Mouse (Mus musculus) hindbrain, embryonic 12.5 days (tissue): ENCODE data around the gene Bbs12. TPM values are rescaled to one million over a fixed set of nuclear protein-coding genes. Genes with fewer than 3 reads are reported as not detected.
A peak's percentile ranks its signal among the peaks of the same experiment; 100 is the strongest.

Experiments used
- ATAC-seq: fragments of 200-750 bp; cut with Nextera tagmentation; 2 replicates; pipeline ENCODE4 v1.8.0; 2017; ENCODE audit warnings: moderate TSS enrichment; ENCODE audit not compliant: low FRiP score
- H3K27ac ChIP-seq: fragments of 300-500 bp; sonication (generic); 2 replicates; pipeline ENCODE4 v1.5.1; 2016; ENCODE audit warnings: mild to moderate bottlenecking
- H3K27me3 ChIP-seq: fragments of 300-500 bp; sonication (generic); 2 replicates; pipeline ENCODE4 v1.6.1; 2016; ENCODE audit warnings: mild to moderate bottlenecking
- H3K36me3 ChIP-seq: fragments of 300-500 bp; sonication (generic); 2 replicates; pipeline ENCODE4 v1.6.1; 2016; ENCODE audit warnings: mild to moderate bottlenecking
- H3K4me1 ChIP-seq: fragments of 300-500 bp; sonication (generic); 2 replicates; pipeline ENCODE4 v1.6.1; 2016
- H3K4me2 ChIP-seq: fragments of 300-500 bp; sonication (generic); replicated peaks from 2 replicates; pipeline ENCODE4 v1.6.1; 2016; ENCODE audit warnings: mild to moderate bottlenecking
- H3K4me3 ChIP-seq: fragments of 300-500 bp; sonication (generic); 2 replicates; pipeline ENCODE4 v1.5.1; 2016; ENCODE audit warnings: mild to moderate bottlenecking
- H3K9ac ChIP-seq: fragments of 300-500 bp; sonication (generic); 2 replicates; pipeline ENCODE4 v1.6.1; 2016; ENCODE audit warnings: mild to moderate bottlenecking, moderate library complexity
- H3K9me3 ChIP-seq: fragments of 300-500 bp; sonication (generic); replicated peaks from 2 replicates; pipeline ENCODE4 v1.6.1; 2016; ENCODE audit warnings: mild to moderate bottlenecking
- WGBS: fragments of 180-500 bp; shearing (Covaris S2); methylation state at CpG from one replicate; pipeline ENCODE4 v1.1.7; 2016; 5-methylcytosine and 5-hydroxymethylcytosine counted together
- polyA plus RNA-seq: library from polyadenylated mRNA; unstranded; fragments of >200 nt; fragmentation: Nextera tagmentation; extraction: Ambion mirVana; gene quantifications from 2 replicates; pipeline ENCODE4 v1.2.1, GENCODE M21; 2016

Gene Bbs12
- polyA plus RNA-seq, 1 experiment from 2014 or later: 5.0 TPM

DNA sequence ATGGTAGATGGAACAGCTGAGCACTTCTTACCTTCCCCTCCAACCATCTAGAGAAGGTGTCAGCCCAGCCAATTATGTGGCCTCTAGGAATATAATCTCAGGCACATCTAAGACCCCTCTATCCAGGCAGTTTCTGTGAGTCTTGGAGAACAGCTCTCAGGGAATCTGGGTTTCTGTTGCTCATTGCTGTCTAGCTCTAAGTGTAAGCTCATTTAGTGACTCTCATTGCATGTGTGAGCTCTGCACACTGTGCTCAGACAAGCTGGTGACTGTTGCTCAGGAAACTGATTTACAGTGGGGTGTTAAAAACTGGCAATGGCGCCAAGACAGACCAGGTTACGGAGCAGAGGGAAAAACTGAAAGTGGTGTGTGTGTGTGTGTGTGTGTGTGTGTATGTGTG, 20.4 kb upstream of the Bbs12 start:
- H3K9me3 ChIP-seq: no peaks in the 10 kb centered on the region
- ATAC-seq: no peak
- H3K4me1 ChIP-seq: 0 out of 2 replicates have a peak, but pooled peaks cover 3% of the 10 kb centered on the region
- no peak overlapping the region for H3K9ac ChIP-seq
- H3K36me3 ChIP-seq: no peaks in the 10 kb centered on the region
- H3K27ac ChIP-seq: no peak overlapping the region
- no peak overlapping the region for H3K4me3 ChIP-seq
- no peaks in the 10 kb centered on the region for H3K27me3 ChIP-seq
- H3K4me2 ChIP-seq: no peak overlapping the region
- 100% methylated on average over 2 of the region's 2 CpGs for WGBS

DNA sequence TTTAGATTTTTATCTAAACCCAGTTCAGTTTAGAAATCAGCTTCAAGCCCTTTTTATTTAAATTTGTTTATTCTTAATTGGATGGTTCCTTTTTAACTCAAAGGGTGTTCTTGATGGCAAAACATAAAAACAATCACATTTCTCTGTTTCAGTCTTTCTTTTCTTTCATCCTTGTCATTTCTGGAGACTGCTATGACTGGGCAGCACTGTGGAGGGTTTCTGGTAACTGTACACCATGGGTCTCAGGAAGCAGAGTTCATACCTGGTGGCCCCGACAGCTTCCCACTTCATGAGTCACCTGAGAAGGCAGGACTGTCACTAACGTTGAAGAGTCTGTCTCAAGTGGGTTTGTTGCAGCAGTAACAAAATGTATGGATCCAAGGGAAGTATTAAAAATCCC, 19.7 kb upstream of the Bbs12 start:
- no peaks in the 10 kb centered on the region for H3K27me3 ChIP-seq
- H3K27ac ChIP-seq: no peak overlapping the region
- H3K9ac ChIP-seq: no peak overlapping the region
- 72% methylated on average over 2 of the region's 2 CpGs for WGBS
- no peaks in the 10 kb centered on the region for H3K9me3 ChIP-seq
- ATAC-seq: no peak
- no peak overlapping the region for H3K4me3 ChIP-seq
- no peak overlapping the region for H3K4me2 ChIP-seq
- no peaks in the 10 kb centered on the region for H3K36me3 ChIP-seq
- H3K4me1 ChIP-seq: 0 out of 2 replicates have a peak, but pooled peaks cover 3% of the 10 kb centered on the region

DNA sequence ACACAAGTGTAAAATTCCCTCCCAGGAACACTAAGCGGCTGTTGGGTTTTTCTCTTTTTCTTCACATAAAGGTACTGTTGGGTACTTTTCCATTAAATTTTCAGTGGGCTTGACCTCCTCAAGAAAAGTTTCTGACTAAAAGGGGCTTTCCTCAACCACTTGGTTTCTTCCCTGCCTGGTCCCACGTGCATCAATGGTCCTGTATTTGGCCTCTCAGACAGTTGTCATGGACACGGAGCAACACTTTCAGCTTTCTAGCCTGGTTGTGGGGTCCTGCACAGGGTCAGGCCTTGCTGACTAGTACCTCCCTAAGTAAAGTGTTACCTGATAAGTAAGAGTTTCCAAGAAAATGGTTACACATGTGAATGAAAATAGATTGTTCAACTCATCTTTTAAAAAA, 12.9 kb upstream of the Bbs12 start:
- ATAC-seq: no peak

DNA sequence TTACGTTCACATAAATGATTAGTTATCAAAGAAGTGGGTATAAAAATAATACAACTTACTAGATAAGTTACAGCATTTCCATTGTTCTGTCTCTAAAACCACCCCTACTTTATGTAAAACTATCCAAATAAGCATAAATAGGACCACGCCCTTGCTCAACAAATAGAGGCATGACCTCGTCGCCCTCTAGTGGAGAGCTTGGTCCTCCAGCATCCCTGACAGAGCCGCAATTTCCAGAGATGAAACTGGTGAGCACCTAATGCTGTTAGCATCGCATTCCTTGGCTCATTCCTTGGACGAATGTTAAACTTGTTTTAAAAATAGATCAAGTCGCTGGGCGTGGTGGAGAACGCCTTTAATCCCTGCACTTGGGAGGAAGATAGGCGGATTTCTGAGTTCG, 9.7 kb upstream of the Bbs12 start:
- no peak for ATAC-seq
- WGBS: 39% methylated on average over 12 of the region's 12 CpGs
- Histone ChIP-seq H3K27me3 (no peaks in the 10 kb centered on the region), H3K27ac (no peak overlapping the region), H3K9ac (no peak overlapping the region), H3K4me2 (no peak overlapping the region), H3K9me3 (no peaks in the 10 kb centered on the region), H3K36me3 (no peaks in the 10 kb centered on the region), H3K4me1 (no peaks in the 10 kb centered on the region), H3K4me3 (no peak overlapping the region)

More for the DNA sequence above, 12.9 kb upstream of the Bbs12 start:
- 72% methylated on average over 3 of the region's 3 CpGs for WGBS
- no peaks in the 10 kb centered on the region for H3K36me3 ChIP-seq
- no peaks in the 10 kb centered on the region for H3K4me1 ChIP-seq
- no peak overlapping the region for H3K9ac ChIP-seq
- H3K4me3 ChIP-seq: no peak overlapping the region
- no peak overlapping the region for H3K27ac ChIP-seq
- H3K9me3 ChIP-seq: no peaks in the 10 kb centered on the region
- no peak overlapping the region for H3K4me2 ChIP-seq
- no peaks in the 10 kb centered on the region for H3K27me3 ChIP-seq

DNA sequence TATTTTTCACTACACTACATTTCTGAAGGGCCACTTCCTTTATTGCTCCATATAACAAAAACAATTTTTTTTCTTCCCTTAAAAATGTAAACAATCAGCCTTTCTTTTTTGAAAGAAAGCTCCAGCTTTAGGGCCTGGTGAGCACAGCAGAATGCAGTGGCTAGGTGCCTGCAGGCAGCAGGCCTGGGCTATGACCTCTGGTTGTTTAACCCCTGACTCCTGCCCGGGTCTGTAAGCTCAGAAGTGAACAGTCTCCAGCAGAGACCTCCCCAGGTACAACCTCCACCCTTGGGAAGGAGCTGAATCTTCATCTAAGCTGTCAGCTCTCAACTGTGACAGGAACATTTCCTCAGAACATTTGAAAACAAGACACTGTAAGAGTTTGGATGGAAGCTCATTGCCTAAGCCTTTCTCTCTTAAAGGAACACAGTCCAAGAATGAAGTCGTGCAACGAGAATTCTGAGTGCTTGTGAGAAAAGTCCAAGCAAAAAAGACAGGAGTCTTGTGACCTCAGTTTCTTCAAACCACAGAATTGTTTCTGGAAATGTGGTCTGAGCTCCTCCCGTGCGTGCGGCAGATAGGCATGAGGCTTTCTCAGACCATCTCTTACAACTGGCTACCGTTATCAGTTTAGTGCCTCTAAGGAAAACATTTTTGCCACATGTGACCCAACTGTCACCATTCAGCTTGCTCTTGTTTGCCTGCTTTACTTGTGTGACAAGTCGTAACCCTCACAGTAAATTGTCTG, 8.8 kb upstream of the Bbs12 start:
- Histone ChIP-seq H3K4me3 (no peak overlapping the region), H3K9me3 (no peaks in the 10 kb centered on the region), H3K9ac (no peak overlapping the region), H3K4me2 (no peak overlapping the region), H3K4me1 (no peaks in the 10 kb centered on the region), H3K36me3 (no peaks in the 10 kb centered on the region), H3K27ac (no peak overlapping the region), H3K27me3 (no peaks in the 10 kb centered on the region)
- no peak for ATAC-seq
- 71% methylated on average over 8 of the region's 8 CpGs for WGBS

DNA sequence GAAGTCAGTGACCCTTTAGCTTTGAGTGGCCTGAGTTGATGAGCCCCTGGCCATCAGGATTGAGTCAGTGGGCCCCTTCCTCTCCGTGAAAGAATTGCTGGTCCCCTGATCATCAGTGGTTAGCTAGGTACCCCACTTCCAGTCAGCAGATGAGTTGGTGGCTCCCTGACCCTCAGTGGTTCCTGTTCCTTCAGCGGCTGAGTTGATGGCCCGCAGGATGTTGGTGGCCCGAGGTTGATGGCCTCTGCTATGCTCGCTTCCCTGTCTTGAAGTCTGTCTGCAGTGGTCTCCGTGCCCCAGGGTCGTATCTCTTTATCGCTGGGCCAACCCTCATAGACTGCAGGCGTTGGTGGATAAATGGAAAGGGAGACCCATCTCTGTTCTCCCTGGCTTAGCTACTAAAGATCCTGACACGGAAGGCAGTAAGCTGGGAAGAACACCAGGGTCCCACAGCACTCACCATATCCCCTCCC, 421 bp upstream of the Bbs12 start:
- Histone ChIP-seq H3K9ac (peak overlapping the region; percentile 92), H3K27me3 (no peaks in the 10 kb centered on the region), H3K4me3 (peak overlapping the region; percentile 71), H3K36me3 (no peaks in the 10 kb centered on the region), H3K4me1 (peaks cover 9% of the 10 kb centered on the region), H3K27ac (no peak overlapping the region), H3K4me2 (peak overlapping the region; percentile 69), H3K9me3 (no peaks in the 10 kb centered on the region)
- peak; percentile 83; the same call in 1 of the 2 replicates for ATAC-seq
- 3% methylated on average over 10 of the region's 10 CpGs for WGBS

DNA sequence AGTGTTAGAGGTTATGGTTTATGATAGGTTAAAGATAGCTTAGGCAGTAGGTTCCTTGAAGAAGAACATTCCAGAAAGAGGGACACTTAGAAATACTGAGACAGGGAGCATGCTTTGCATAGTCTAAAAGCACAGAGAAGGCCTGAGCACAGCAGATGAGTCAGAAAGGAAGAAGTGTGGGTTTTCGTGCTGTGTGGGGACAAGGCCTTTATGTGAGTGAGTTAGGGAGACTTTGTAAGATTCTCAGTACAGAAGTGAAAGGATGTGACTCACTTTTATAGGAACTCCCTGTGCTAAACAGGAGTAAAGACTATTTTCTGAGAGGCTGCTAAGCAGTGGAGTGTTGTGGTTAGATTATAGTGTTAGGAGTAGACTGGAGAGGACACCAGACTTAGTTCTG, 1.0 kb downstream of the Bbs12 start:
- H3K9ac ChIP-seq: no peak overlapping the region
- H3K4me2 ChIP-seq: peak overlapping the region; percentile 69
- no peak overlapping the region for H3K27ac ChIP-seq
- no peak for ATAC-seq
- 50% methylated on average over 1 of the region's 1 CpGs for WGBS
- H3K27me3 ChIP-seq: no peaks in the 10 kb centered on the region
- H3K36me3 ChIP-seq: no peaks in the 10 kb centered on the region
- 0 out of 2 replicates have a peak overlapping the region, but pooled peaks have one; percentile 71 for H3K4me3 ChIP-seq
- no peaks in the 10 kb centered on the region for H3K9me3 ChIP-seq
- peaks cover 9% of the 10 kb centered on the region for H3K4me1 ChIP-seq

DNA sequence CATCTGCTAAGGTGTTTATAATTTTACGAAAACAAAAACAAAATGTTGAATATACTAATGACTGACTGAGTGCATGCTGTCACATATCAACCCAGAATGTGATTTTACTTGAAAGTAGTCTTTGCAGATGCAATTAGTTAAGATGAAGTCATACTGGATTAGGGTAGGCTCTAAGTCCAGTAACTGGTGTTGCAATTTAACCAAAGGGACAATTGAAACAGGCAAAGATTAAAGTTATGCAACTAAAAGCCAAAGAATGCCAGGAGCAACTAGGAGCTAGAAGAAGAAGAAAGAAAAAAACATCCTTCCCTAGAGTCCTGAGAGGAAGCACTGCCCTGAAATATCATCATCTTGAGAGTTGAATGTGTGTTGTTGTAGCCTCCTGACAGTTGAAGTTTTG, 3.9 kb downstream of the Bbs12 start:
- ATAC-seq: no peak
- no peak overlapping the region for H3K4me3 ChIP-seq
- no peaks in the 10 kb centered on the region for H3K9me3 ChIP-seq
- H3K9ac ChIP-seq: no peak overlapping the region
- no peak overlapping the region for H3K4me2 ChIP-seq
- peaks cover 9% of the 10 kb centered on the region for H3K4me1 ChIP-seq
- whole genome bisulfite sequencing: 98% methylated on average over 1 of the region's 1 CpGs
- no peaks in the 10 kb centered on the region for H3K27me3 ChIP-seq
- no peak overlapping the region for H3K27ac ChIP-seq
- H3K36me3 ChIP-seq: 0 out of 2 replicates have a peak, but pooled peaks cover 5% of the 10 kb centered on the region

DNA sequence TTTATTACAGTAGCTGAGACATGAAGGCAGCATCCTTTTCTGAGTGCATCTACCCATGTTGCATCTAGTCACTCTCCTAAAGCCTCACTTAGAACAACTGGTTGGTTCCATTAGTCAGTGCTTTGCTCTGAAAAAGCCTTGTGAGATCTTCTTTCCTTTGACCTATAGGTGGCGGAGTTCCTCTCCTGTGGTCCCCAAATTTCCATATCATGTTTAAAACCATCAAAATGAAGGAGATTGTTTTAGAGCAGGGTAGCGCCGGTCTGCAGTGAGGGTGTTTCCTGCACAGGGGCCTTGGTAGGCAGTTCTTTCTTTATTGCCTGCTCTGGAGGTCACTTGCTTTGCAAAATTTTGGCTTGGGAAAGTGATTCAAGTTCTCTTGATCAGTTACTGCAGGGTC, 12.0 kb downstream of the Bbs12 start:
- Histone ChIP-seq H3K27me3 (no peaks in the 10 kb centered on the region), H3K4me3 (no peak overlapping the region), H3K36me3 (0 out of 2 replicates have a peak, but pooled peaks cover 5% of the 10 kb centered on the region), H3K4me1 (no peaks in the 10 kb centered on the region), H3K4me2 (no peak overlapping the region), H3K27ac (no peak overlapping the region), H3K9ac (no peak overlapping the region), H3K9me3 (no peaks in the 10 kb centered on the region)
- WGBS: 45% methylated on average over 3 of the region's 3 CpGs
- ATAC-seq: no peak

DNA sequence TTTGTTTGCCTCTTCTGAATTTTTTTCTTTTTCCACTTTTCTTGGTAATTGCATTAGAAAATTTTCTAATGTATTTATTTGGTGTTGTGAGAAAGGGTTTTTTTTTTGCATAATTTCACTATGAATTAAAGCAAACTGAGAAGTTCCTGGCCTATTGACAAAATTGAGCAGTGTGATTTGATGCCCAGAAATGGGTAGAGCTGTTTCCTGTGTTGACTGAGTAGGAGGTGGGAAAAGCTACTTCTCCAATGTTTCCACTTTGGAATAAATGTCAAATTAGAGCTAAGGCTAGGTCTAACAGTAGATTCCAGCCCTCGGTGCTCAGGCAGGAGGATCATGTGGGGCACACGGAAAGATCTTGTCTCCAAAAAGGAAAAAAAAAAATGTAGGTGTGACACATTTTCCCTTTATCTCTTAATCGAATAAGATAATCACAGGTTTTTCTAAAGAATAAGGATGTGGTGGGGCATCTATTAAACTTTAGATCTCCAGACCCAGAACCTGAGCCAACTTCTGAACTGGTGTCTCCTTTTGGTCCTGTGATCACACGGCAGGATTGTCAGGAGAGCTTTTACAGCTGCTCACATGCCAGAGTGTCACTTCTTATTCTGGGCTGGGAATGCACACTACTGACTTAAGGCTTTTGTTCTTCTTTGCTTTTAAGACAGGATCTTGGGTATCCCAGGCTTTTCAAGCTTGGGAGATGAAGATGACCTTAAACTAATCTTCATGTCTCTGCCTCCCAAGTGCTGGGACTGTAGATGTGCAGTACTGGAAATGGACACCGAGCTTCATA, 13.2 kb downstream of the Bbs12 start:
- H3K27me3 ChIP-seq: no peaks in the 10 kb centered on the region
- no peaks in the 10 kb centered on the region for H3K9me3 ChIP-seq
- H3K36me3 ChIP-seq: no peaks in the 10 kb centered on the region
- no peak overlapping the region for H3K9ac ChIP-seq
- 82% methylated on average over 5 of the region's 5 CpGs for WGBS
- no peaks in the 10 kb centered on the region for H3K4me1 ChIP-seq
- ATAC-seq: no peak
- no peak overlapping the region for H3K4me2 ChIP-seq
- H3K27ac ChIP-seq: no peak overlapping the region
- no peak overlapping the region for H3K4me3 ChIP-seq

DNA sequence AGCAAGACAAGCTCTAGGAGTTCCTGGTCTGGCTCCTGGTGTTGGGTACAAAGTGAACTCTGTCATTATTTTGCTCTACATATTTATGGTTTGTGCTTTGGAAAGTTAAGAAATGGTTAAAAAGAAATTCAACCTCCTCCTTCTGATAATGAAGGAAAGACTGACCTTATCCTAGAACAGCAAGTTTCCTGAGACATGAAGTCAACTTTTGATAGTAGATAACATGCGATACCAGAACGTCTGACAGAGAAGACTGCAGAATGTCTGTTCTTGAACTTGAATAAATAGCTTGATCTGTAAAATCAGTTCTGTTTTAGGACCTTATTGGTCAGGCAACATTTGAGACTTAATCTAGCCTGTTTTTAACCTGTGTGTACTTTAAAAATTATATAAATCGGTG, 14.3 kb downstream of the Bbs12 start:
- WGBS: 91% methylated on average over 3 of the region's 3 CpGs
- no peaks in the 10 kb centered on the region for H3K9me3 ChIP-seq
- H3K4me1 ChIP-seq: no peaks in the 10 kb centered on the region
- H3K36me3 ChIP-seq: no peaks in the 10 kb centered on the region
- no peak overlapping the region for H3K4me2 ChIP-seq
- H3K4me3 ChIP-seq: no peak overlapping the region
- no peaks in the 10 kb centered on the region for H3K27me3 ChIP-seq
- no peak for ATAC-seq
- H3K27ac ChIP-seq: no peak overlapping the region
- H3K9ac ChIP-seq: no peak overlapping the region

DNA sequence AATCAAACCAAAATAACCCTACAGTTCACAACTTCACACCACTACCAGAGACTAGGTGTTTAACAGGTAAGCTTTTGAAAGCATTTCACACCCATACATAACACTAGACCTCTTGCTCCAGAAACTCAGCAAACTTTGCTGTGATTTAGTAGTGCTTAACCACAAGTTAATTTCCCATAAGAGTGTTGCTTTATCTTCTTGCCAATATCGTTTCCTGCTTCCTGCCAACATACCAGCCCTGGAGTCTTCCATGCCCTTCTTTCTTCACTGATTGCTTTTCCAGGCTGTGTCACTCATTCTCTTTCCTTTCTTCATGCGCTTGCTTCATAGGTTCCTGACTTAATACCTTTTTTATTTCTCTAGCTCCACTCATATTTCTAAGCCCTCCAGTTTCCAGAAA, 16.1 kb downstream of the Bbs12 start:
- Histone ChIP-seq H3K9me3 (no peaks in the 10 kb centered on the region), H3K4me3 (no peak overlapping the region), H3K4me2 (no peak overlapping the region), H3K4me1 (no peaks in the 10 kb centered on the region), H3K27me3 (no peaks in the 10 kb centered on the region), H3K36me3 (no peaks in the 10 kb centered on the region), H3K27ac (no peak overlapping the region), H3K9ac (no peak overlapping the region)
- WGBS: 81% methylated on average over 2 of the region's 2 CpGs
- no peak for ATAC-seq
